Mouse (Mus musculus) hindbrain, postnatal 0 days (tissue): ENCODE measurements around the gene Slc6a11. TPM values are rescaled to one million over a fixed set of nuclear protein-coding genes. Genes with fewer than 3 reads are reported as not detected.

Source experiments
- ATAC-seq: fragments of 200-750 bp; cut with Nextera tagmentation; 2 replicates; pipeline ENCODE4 v1.8.0; 2017; ENCODE audit warnings: mild to moderate bottlenecking, moderate TSS enrichment, moderate library complexity
- DNase-seq: peaks from one replicate; pipeline ENCODE4 v3.0.0-alpha.2; 2015; ENCODE audit warnings: low spot score
- H3K27ac ChIP-seq: fragments of 300-500 bp; sonication (generic); 2 replicates; pipeline ENCODE4 v1.5.1; 2014; ENCODE audit warnings: mild to moderate bottlenecking
- H3K27me3 ChIP-seq: fragments of 300-500 bp; sonication (generic); 2 replicates; pipeline ENCODE4 v1.6.1; 2014; ENCODE audit warnings: low read length, mixed read lengths; ENCODE audit not compliant: insufficient read depth
- H3K36me3 ChIP-seq: fragments of 300-500 bp; sonication (generic); 2 replicates; pipeline ENCODE4 v1.6.1; 2014; ENCODE audit warnings: low read length, mixed read lengths; ENCODE audit not compliant: insufficient read depth
- H3K4me1 ChIP-seq: fragments of 300-500 bp; sonication (generic); 2 replicates; pipeline ENCODE4 v1.6.1; 2014; ENCODE audit warnings: antibody characterized with exemption, low read length, mixed read lengths; ENCODE audit not compliant: insufficient read depth
- H3K4me2 ChIP-seq: fragments of 300-500 bp; sonication (generic); 2 replicates; pipeline ENCODE4 v1.6.1; 2014; ENCODE audit warnings: low read depth, mild to moderate bottlenecking, low read length, moderate library complexity, mixed read lengths
- H3K4me3 ChIP-seq: fragments of 300-500 bp; sonication (generic); 2 replicates; pipeline ENCODE4 v1.5.1; 2014; ENCODE audit warnings: low read length
- H3K9ac ChIP-seq: fragments of 300-500 bp; sonication (generic); replicated peaks from 2 replicates; pipeline ENCODE4 v1.6.1; 2014; ENCODE audit warnings: mild to moderate bottlenecking, low read length, moderate library complexity, mixed read lengths
- H3K9me3 ChIP-seq: fragments of 300-500 bp; sonication (generic); 2 replicates; pipeline ENCODE4 v1.6.1; 2016; ENCODE audit warnings: low read length, mixed read lengths
- CTCF ChIP-seq: IDR thresholded peaks from 2 replicates; pipeline ENCODE4 v1.5.1; 2016; ENCODE audit warnings: antibody characterized with exemption, control low read depth, low read depth
- WGBS: fragments of 180-500 bp; shearing (Covaris S2); extraction: QIAGEN DNeasy Blood & Tissue Kit; methylation state at CpG from one replicate; pipeline ENCODE4 v1.1.7; 2014; 5-methylcytosine and 5-hydroxymethylcytosine counted together
- polyA plus RNA-seq: library from polyadenylated mRNA; unstranded; fragments of >200 nt; fragmentation: Nextera tagmentation; extraction: Ambion mirVana; gene quantifications from 2 replicates; pipeline ENCODE4 v1.2.1, GENCODE M21; 2015
- total RNA-seq: library from RNA; depleted of rRNA; stranded (reverse); fragments of >200 nt; gene quantifications from 2 replicates; pipeline ENCODE4 v1.2.3, GENCODE M21; 2014

Slc6a11 gene
- total and polyA plus RNA-seq, 2 experiments from 2014 or later, result 154 to 308 TPM

DNA sequence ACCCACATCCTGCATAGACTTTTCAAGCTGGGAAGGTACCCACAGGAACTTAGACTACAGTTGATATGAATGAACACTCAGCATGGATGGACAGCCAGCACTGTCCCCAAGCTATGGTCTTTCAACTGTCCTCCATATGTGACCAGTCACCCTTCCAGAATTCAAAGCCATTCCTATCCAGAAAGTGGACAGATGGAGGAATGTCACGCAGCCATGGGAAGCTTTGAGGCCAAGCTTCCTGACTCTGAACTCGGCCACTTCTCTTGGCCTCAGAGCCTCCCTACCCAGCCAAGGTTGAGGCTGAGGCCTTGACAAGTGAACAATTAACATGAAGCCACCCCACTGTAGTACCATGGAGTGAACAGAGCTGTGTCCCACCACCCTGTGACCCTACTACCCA, 138.5 kb downstream of the Slc6a11 start:
- 74% methylated on average over 2 of the region's 2 CpGs for WGBS
- Histone ChIP-seq H3K27ac (no peak overlapping the region), H3K4me3 (no peak overlapping the region), H3K27me3 (no peaks in the 10 kb centered on the region), H3K4me1 (peaks cover 12% of the 10 kb centered on the region), H3K36me3 (no peaks in the 10 kb centered on the region), H3K4me2 (no peak overlapping the region), H3K9ac (no peak overlapping the region), H3K9me3 (no peaks in the 10 kb centered on the region)
- TF ChIP-seq CTCF, result no peak
- ATAC-seq (no peak), DNase-seq (no peak)

DNA sequence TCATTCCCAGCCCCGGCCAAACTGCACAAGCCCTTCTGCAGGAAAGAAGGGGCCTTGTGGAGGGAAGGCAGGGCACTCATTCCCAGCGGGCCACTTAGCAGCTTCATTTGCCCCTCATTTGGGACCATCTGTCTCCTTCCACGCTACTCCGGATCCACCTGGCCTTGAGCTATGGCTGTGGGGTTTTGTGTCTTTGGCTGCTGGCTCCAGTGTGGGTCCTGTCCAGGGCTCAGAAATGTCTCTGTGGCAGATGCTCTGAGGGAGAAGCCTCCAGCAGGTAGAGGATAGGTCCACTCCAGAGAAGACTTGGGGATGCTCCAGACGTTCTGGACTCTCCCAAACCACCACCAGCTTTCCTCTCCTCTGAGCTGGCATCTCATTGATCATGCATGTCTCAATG, 139.8 kb downstream of the Slc6a11 start:
- Histone ChIP-seq H3K27ac (peak overlapping the region; percentile 6; the same call in 1 of the 2 replicates), H3K4me3 (no peak overlapping the region), H3K36me3 (no peaks in the 10 kb centered on the region), H3K27me3 (no peaks in the 10 kb centered on the region), H3K4me2 (no peak overlapping the region), H3K9ac (no peak overlapping the region), H3K4me1 (peaks cover 12% of the 10 kb centered on the region), H3K9me3 (no peaks in the 10 kb centered on the region)
- ATAC-seq (no peak), DNase-seq (peak; percentile 40)
- WGBS, result 41% methylated on average over 5 of the region's 5 CpGs
- TF ChIP-seq CTCF, result no peak

DNA sequence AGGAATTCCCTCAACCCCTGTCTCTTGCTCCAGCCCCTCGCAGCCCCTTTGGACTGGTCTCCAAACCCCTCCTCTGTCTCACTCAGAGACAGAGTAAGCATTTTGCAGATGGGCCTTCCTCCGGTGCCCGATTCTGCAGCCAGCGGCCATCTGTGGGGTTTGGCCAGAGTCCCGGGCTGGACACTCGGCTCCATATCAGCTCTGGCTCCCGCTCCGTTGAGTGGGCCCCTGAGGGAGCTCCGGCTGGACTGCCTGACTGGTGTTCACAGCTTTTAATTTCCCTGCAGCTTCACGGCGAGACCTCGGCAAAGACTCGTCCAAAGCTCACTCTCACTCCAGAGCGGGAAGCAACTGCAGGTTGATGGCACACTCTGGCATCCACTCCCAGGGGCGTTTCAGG, 141.2 kb downstream of the Slc6a11 start:
- Histone ChIP-seq H3K27me3 (no peaks in the 10 kb centered on the region), H3K4me2 (0 out of 2 replicates have a peak overlapping the region, but pooled peaks have one; percentile 16), H3K9me3 (no peaks in the 10 kb centered on the region), H3K4me3 (no peak overlapping the region), H3K27ac (peak overlapping the region; percentile 33; the same call in 1 of the 2 replicates), H3K36me3 (no peaks in the 10 kb centered on the region), H3K9ac (no peak overlapping the region), H3K4me1 (peaks cover 6% of the 10 kb centered on the region)
- TF ChIP-seq CTCF, result no peak
- peak; percentile 77 for DNase-seq
- peak; percentile 49 for ATAC-seq
- 43% methylated on average over 15 of the region's 15 CpGs for WGBS

DNA sequence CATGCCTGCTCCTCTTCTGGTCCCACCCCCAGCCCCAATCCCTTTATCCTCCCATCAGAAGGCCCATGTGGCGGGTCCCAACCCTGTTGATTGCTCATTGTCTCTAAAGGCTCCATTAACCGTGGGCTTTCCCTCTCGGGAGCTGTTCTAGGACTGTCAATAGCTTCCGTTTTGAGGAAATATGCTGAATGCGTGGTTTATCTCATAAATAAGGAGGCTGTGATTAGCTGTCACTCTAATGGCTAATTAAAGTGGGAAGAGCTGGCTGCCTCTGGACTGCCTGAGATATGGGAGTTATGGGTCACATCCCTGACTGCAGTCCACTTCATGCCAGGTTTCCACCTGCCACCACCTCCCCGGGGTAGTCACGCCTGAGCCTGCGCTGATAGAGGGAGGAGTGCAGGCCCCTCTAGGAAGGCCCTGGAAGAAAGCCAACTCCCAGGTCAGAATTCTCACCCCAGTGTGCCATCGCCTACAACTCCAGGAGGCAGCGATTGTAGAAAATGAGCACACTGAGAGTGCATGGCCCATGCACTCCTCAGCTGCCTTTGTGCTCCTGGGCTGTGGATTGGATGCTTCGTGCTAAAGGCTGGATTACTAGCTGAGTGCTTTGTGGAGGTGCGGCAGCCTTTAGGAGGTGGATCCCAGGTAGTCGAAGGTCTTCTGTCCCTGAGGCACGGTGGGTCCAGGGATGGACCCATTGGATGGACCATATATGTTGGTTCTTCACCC, 143.1 kb downstream of the Slc6a11 start:
- H3K9ac ChIP-seq, result no peak overlapping the region
- peaks cover 6% of the 10 kb centered on the region for H3K4me1 ChIP-seq
- no peaks in the 10 kb centered on the region for H3K27me3 ChIP-seq
- no peak for ATAC-seq
- H3K4me2 ChIP-seq, result no peak overlapping the region
- no peaks in the 10 kb centered on the region for H3K9me3 ChIP-seq
- TF ChIP-seq CTCF, result no peak
- H3K36me3 ChIP-seq, result no peaks in the 10 kb centered on the region
- DNase-seq, result no peak
- WGBS, result 50% methylated on average over 14 of the region's 14 CpGs
- no peak overlapping the region for H3K27ac ChIP-seq
- H3K4me3 ChIP-seq, result no peak overlapping the region

DNA sequence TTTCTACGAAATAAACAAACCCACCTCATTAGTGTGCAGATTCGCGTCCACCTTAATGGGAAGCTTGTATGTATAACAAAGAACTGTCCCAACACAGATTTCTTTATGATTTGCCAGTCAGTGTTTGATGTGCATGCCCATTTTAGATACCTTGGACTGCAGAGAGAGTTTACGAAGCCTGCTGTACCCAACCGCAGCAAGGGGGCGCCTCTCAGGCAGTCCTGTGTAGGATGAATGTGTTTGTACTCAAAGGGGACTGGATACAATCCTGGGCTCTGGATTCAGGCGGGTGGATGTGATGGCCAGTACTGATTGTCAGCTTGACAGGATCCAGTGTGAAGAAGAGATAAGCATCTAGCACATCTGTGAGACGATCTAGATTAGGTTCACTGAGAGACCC, 144.8 kb downstream of the Slc6a11 start:
- WGBS, result 52% methylated on average over 8 of the region's 8 CpGs
- Histone ChIP-seq H3K36me3 (no peaks in the 10 kb centered on the region), H3K4me2 (no peak overlapping the region), H3K4me1 (peaks cover 6% of the 10 kb centered on the region), H3K9me3 (no peaks in the 10 kb centered on the region), H3K4me3 (no peak overlapping the region), H3K9ac (no peak overlapping the region), H3K27ac (no peak overlapping the region), H3K27me3 (no peaks in the 10 kb centered on the region)
- TF ChIP-seq CTCF, result peak; percentile 63
- DNase-seq, result peak; percentile 44
- ATAC-seq, result no peak

DNA sequence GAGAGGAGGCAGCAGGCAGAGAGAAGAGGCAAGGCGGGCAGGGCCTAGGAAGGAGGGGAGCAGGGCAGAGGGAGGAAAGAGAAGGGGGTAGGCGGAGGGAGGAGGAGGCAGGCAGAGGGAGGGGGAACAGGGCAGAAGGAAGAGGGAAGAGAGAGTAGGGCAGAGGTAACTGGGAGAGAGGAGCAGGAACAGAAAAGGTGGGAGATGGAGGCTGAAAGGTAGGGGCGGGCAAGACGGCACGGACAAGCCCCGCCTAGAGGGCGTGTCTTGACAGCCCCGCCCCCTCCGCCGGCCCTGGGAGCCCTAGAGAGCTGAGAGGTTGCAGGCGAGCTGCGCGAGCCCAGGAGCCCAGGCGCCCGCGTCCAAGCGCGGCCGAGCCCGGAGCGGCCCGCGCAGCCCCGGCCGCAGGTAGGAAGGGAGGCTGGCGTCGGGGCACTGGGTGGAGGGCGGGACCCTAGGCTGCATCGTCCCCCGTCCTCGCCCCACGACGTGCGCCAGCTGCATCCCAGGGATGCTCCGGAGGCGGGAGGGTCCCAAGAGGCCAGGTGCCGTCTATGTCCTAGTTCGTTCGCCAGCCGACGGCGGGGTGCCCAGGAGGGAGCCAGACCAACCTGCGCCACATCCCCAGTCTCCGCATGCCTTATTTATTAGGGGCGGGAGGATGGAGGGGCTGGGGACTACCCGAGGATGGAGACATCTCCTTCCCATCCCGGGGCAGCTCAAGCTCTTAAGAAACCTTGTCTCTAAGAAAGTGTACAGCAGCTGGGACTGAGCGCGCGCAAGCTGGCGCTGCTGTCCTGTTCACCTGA, 151.6 kb downstream of the Slc6a11 start, which contains the start of gene Slc6a1:
Gene Slc6a1, plus strand, starts transcription at position 167 of the 809 bp plus-strand sequence.
- Histone ChIP-seq H3K27ac (peak within 1 kb of the TSS; percentile 88), H3K4me1 (peaks cover 28% of the 10 kb centered on the region), H3K9me3 (no peaks in the 10 kb centered on the region), H3K36me3 (no peaks in the 10 kb centered on the region), H3K27me3 (no peaks in the 10 kb centered on the region), H3K4me3 (peak within 1 kb of the TSS; percentile 76), H3K4me2 (peak within 1 kb of the TSS; percentile 72), H3K9ac (peak within 1 kb of the TSS; percentile 87)
- peak; percentile 91 for ATAC-seq
- no peak for TF ChIP-seq CTCF
- under 1% methylated on average over 50 of the region's 51 CpGs for WGBS
- DNase-seq, result peak; percentile 91
